Mouse (Mus musculus): ENCODE results near the gene Gna11.
A peak's percentile ranks its signal among the peaks of the same experiment; 100 is the strongest.

Gna11 gene

DNA sequence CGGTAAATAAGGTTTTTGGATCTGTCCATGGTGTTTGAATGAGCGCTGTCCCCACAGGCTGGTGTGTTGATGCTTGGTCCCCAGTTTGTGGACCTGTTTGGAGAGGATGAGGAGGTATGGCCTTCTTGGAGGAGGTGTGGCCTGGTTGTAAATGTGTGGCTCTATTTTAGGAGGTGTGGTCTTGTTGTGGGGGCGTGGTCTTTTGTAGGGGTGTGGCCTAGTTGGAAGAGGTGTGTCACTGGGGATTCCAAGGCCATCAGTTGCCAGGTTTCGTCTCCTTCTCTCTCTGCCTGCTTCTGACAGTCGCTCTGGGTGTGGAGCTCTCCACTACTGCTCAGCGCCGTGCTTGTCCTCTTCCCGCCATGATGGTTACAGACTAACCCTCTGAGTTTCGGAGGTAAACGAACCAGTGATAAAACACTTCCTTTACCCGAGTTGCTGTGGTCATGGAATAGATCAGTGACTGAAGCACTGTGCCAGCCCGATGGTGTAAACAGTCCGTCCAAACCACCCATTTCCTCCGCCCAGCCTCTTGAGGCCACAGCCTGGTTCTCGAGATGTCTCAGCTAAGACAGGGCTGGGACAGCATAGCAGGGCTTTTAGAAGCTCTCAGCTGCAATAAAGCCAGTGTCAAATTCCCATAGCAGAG, 39.9 kb downstream of the Gna11 start:
- DNase-seq (ENCODE audit: low spot score in 2 of 2): no peak

DNA sequence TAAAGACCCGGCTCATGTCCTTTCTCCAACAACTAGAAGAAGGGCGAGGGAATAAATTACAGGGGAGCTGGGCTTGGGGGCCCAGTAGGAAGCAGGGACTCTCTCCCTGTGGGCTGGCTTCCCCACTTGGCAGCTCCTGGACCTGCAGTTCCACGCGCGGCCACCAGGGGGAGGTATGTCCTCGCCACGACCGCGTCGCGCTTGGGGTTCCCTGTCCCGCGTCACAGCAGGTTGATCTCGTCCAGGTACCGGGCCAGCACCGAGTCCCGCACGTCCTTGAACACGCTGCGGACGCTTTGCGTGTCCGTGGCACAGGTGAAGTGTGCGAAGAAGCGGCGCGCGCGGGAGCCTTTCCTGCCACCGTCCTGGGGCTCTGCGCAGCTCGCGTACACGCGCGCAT, 42.3 kb downstream of the Gna11 start:
- DNase-seq (ENCODE audit: low spot score in 2 of 2): peak; percentile 84 to 94

DNA sequence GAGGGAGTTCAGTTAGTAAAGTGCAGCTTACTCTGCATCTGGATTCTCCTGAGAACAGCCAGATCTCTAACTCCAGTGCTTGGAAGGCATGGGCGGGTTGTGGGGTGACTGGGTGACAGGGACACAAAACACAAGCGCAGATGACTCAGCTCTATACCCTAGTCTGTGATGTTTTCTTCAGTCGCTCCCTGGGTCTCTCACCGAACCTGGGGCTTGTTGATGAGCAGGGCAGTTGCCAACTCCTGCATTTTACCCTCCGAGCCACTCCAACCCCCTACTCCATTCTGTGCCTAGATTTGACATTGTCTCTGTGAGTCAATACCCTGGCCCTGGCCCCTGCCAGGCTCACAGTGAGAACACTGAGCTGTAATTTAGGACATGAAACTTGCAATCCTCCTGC, 43.1 kb downstream of the Gna11 start:
- no peak for DNase-seq (ENCODE audit: low spot score in 2 of 2)

DNA sequence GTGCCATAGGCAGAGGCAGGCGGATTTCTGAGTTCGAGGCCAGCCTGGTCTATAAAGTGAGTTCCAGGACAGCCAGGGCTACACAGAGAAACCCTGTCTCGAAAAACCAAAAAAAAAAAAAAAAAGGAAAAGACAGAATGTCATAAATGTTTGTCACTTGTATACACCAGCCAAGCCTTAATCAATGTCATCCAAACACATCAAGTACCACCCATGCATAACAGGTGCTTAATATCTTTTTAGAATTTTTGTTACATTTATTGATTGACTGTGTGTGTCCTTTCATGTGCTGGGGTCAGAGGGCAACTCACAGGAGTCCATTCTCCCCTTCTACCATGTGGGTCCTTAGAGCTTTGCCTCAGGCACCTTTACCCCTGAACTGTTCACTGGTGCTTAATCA, 45.0 kb downstream of the Gna11 start, which contains the start of gene S1pr4:
TSS of gene S1pr4 (minus strand) at position 101 of the 400 bp plus-strand sequence.
- DNase-seq (ENCODE audit: low spot score in 2 of 2): no peak

DNA sequence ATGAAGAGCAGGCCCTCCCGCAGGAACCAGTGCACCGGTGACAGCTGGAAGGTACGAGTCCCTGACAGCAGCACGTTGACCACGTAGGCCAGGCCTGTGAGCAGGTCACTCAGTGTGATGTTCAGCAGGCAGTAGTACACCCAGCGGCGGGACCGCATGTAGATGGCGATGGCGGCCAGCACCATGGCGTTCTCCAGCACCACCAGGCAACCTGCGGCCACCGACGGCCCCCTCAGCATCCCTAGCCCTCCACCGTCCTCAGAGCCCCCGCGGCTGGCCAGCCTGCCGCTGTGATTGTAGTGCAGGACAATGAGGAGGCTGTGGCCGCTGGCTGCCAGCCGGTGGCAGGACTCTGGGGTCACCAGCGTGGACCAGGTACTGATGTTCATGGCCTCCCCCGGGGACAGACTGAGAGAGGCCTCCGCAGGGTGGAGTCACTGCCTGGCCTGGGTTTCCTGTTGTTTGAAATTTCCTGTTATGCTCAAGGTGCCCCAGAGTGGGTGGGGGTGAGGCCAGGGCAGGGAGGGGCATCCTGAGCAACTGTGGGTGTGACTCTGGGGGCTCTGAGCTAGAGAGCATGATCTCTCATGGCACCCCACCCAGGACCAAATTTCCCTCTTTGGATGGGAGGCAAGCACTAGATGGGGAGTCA, 45.6 kb downstream of the Gna11 start:
- DNase-seq (ENCODE audit: low spot score in 2 of 2): peak; percentile 63 to 70

DNA sequence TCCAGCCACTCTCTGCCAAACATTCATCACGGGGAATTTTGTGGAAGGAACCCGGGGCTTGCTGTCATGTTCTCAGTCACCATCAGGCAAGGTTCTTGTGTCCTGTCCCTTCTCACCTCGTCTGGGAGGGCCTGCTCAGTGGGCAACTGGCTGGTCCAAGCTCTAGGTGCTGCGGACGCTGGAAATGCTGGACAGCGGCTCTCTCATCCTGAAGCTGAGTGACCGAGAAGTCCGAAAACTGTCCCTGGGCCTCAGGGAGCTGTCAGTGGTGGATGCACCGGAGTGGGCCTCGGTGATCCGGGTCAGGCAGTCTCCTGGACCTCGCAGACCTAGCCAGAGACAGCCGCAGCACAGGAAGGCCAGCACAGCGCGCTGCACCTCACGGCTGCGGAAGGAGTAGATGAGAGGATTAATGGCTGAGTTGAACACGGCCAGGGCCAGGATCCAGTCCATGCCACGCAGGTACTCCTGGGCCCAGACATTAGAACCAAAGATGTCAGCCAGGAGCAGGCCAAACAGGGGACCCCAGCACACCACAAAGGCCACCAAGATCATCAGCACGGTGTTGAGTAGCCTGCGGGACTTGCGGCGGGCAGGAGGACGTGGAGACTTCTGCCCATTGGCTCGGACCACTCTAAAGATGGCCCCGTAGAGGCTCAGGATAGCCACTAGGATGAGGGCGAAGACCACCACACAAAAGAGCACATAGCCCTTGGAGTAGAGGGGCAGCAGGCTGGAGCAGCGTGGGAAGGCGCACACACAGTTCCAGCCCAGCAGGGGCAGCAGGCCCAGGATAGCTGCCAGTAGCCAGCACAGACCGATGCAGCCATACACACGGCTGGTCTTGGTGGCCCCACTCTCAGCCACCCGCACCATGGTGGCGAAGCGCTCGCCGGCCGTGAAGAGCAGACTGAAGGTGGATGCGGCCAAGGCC, 46.4 kb downstream of the Gna11 start:
- peak in 1 of 2 experiments; percentile 31 for DNase-seq (ENCODE audit: low spot score in 2 of 2)

DNA sequence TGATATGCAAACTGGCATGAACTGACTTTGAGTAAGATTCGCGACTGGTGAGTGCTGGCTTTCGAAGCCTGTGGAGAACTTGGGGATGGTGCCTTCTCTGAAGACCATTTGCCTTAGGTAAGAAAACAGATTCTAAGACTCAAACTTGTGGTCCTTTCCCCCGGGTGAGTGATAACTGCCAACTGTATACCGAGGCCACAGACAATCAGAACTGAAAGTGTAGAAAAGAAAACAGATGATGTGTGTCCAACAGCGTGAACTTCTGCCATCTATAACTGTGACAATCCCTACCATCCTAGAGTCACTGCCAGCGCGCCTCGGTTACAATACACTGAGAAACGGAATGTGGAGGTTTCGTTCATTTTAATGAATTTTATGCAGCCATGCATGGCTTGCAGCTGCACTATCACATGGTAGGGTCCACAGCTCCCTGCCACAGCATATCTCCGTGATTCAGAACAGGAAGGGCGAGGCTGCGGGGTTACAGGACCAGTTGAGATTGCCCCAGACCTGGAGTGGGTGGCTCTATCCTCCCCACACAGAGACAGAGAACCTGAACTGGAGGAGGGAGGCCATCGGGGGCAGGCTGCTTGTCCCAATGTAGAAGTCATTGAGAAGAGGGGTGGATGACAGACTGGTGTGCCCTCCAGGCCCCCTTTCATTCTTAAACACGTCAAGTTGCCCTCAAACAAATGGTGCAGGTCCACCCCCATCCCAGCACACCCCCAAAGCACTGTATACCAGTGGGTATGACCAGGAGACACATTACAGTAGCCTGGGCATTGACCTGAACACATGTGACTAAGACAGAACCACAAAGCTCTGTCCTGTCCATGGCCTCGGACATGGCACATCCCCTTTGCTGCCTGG, 47.4 kb downstream of the Gna11 start:
- DNase-seq (ENCODE audit: low spot score in 2 of 2): peak in 1 of 2 experiments; percentile 45

DNA sequence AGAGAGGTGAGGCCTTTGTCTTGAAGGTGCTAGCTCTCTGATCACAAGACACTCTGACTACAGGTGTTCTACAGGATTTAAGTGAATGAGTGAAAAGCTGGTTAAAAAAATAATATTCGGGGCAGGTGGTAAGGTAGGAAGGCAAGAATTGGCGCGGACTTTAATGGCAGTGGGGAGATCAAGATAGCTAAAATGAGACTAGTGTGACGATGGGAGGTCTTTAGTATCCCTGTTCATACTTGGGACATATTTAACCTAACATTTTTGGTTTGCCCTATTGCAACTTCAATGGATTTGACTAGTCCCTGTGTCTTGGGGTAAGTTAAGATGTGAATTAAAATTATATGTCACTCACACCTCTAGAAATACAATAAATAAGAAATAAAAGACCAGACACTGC, 48.0 kb downstream of the Gna11 start:
- no peak for DNase-seq (ENCODE audit: low spot score in 2 of 2)

DNA sequence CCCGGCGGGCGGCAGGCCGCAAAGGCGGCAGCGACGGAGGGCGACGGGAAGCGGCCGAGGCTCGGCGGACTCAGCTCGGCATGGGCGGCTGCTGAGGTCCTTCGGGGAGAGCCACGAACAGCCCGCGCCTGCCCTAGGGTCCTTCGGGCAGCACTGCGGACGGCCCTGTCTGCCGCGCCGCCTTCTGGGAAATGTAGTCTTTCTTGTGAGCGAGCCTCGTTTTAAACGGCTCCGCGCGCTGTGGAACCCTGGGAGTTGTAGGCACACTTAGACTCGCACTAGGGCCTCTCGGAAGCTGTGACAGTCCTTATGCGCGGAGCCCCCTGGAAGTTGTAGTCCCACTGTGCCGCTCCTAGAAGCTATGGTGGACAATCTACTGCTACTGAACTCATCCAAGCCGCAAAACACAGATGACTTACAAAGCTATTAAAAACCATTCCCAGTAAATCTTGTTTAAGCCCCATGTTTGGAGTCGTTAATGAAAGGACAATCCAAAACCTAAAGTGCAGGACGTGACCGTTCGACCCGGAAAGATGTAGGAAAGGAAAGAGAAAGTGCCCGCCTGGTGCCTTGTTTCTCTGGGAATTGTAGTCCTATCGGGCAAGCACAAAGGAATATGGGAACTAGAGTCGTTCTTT, 48.6 kb downstream of the Gna11 start, which contains the start of gene Ncln:
TSS of gene Ncln (minus strand) at position 129 of the 638 bp plus-strand sequence.
- peak; percentile 97 to 99 for DNase-seq (ENCODE audit: low spot score in 2 of 2)

DNA sequence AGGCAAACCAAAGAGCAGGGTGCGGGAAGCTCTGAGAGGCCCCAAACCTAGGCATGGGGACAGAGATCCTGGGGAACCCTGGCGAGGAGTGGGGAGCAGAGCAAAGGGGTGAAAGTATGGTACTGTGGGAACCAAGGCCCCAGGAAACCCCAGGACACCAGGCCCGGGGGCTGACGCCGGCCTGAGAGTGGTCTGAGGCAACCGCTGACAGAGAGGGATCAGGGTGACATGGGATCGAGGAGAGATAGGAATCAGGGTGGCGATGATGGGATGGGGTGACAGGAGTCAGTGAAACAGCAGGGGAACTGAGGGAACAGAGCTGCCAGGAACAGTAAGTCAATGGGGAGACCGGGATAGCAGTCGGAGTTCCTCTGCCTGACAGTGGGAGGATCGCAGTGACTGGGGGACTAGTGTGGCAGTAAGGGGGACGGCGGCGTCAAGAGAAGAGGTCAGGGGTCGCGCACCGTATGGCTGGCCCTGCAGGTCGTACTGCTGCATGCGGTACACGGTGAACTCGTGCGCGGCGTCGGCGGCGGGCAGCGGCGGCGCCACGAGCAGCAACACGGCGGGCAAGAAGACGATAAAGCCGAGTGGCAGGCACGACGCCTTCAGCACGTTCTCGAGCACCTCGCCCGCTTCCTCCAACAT, 49.2 kb downstream of the Gna11 start:
- no peak for DNase-seq (ENCODE audit: low spot score in 2 of 2)

DNA sequence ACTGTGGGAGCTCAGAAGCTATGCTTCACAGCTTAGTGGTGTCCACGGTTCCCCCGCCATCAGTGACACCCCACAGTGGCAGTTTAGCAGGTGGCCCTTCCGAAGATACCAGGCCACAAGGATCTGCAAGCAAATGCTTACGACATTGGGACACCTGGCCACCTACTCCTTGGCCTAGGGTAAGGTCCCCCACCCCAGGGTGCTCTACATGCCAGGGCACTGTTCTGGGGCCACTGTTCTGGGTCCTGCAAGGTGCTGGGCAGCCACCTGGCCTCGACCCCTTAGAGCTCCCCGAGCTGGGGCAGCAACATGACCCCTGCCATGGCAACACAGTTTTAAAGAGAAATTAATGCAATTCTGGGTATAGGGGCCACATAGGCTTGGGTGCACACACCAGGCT, 49.8 kb downstream of the Gna11 start:
- no peak for DNase-seq (ENCODE audit: low spot score in 2 of 2)

DNA sequence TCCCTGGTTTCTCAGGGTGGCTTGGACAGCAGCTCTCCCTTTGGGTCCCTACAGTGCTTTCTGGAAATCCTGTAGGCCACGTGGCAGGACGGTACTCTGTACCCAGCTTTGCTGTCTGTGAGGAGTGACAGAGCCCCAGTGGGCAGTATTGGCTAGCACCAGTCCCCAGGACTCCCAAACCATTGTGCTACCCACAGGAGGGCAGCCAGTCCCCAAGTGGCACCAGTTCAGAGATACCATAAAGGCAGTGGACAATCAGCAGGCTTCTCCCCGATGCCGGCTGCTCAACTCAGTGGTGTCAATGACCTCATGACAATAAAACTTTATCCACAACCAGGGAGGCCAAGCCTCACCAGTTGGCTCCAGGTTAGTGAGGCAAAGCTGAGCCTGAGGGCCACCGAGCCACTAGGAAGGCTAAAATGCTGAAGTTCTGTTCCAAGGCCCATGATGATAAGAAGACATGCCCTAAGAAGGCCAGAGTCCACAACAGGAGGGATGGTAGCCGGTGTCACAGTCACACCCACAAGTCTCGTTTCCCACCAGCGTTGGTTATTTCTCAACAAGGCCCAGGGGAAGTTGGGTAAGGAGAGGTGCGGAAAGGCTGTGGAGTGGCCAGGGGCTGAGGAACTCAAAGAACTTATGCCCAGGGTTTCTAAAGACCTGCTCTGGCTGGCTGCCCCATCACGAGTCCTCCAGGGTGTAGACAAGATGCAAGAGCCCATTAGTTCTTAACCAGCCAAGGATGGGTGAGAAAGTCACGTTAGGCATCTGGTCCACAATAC, 50.5 kb downstream of the Gna11 start:
- DNase-seq (ENCODE audit: low spot score in 2 of 2): no peak

DNA sequence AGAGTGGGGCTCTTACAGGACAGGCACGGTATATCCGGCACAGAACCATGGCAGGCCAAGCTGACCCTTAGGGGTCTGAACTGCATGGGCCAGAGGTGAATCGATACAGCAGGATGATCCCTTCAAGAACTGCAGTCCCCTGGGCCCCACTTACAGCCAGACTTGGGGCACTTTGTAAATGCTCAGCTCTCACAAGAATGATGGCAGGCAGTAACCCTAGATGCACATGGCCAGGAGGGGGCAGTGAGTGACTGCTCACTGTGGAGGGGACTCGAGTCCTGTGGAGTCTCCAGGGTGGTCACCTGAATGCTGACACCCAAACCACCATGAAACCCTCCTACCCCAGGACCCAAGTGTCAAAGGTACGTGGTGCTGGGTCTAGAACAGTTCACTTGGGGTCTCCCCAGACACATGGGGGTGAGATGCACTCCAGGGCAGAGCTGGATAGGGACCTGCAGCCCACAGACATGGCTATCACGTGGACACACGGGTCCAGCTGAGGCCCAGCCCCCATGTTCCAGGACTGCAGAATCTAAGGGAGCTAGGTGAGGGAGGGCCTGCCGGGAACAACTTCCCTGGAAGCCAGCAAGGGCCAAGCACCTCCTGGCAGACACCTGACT, 51.3 kb downstream of the Gna11 start:
- peak in 1 of 2 experiments; percentile 48 for DNase-seq (ENCODE audit: low spot score in 2 of 2)

DNA sequence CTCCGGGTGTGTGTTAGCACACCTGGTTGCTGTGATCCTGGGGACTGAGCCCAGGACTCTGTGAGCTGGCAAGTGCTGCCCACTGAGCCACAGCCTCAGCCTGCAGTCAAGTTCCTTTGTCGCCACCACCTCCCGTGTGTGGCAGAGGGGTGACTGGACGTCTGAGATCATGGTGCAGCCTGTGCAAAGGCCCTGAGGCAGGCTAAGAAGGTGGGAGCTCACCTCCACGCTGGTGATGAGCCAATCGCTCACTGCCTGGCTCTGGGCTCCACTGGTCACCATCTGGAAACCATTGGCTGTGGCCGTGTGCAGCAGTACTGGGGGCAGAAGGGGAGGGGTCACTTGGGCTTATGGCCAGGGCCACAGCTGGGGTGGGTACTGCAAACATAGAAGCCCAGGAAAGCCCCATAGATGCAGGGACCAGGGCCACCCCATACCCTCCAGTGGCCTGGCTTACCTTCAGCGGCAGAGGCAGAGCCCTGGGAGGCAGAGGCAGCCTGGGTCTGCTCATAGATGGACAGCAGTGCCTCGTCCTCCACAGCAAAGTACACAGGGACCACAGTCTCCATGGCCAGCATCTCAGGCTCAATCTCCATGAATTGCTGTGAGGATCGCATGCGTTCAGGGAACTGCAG, 52.3 kb downstream of the Gna11 start:
- no peak for DNase-seq (ENCODE audit: low spot score in 2 of 2)

DNA sequence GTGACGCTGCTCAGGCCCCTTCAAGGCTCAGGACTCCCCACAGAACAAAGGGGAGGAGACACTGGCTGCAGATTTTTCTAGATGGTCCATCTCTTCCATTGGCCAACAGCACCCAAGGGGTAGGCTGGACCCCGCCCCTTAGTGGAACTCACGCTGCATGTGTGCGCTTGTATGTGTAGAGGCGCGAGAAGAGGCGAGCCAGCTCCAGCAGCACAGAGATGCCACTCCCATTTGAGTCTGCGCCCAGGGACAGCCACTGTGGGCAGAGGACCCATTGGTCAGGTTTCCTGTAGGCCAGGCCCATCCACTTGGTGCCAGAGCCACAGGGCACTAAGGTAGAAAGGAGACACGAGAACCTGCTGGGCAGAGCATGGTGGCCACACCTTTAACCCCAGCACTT, 54.0 kb downstream of the Gna11 start:
- DNase-seq (ENCODE audit: low spot score in 2 of 2): no peak

DNA sequence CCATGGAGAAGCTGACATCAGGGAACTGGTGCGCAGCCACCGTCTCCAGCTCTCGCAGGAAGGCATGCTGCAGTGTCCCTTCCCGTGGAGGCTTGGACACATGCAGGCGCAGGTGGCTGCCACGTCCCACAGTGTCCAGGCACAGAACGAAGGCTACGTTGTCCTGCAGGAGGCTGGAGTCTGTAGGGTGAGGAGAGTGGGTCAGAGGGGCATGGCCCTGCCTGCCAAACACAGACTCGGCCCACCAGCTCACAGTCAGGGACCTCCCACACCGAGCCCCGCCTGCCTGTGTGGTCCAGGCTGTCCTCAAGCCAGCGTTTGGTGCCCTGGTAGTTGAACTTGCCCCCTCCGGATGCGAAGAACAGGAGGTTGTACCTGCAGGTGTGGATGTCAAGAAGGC, 55.0 kb downstream of the Gna11 start:
- no peak for DNase-seq (ENCODE audit: low spot score in 2 of 2)

DNA sequence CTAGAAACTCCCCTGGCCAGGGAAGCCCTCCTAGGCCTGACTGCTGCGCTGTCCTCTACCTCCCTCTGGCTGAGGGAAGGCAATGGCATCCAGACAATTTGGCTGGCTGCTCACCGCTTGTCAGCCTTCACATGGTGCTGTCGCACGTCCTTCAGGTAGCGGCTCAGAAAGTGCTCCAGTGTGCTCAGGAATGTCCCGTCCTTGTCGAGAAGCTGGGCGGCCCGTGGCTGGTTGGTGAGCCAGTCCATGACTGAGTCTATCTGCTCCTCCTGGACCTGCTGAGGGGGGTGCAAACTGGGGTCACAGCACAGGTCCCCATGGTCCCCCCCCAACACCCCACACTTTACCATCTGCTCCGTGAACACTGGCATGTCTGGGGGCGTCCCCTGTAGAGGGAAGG, 56.9 kb downstream of the Gna11 start:
- DNase-seq (ENCODE audit: low spot score in 2 of 2): no peak

DNA sequence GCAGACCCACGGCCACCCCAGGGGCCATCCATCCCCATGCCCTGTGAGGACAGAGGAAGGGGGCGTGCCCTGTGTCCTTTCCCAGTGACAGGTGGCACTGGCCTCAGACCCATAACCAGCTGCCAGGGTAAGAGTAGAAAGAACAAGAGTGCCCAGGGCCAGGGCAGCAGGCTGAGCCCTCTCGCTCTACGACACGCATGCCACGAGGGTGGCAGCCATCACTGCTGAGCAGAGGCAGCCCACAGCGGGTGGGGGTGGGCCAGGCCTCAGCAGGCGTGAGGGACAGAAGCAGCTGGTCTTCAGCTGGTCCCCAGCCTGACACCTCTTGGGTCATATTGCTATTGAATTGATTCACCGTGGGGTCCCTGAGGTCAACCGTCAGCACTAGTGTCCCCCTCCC, 58.5 kb downstream of the Gna11 start:
- DNase-seq (ENCODE audit: low spot score in 2 of 2): no peak
